Mouse (Mus musculus): ENCODE measurements around the gene Dhrs7b.

The Dhrs7b gene

GRCm38 (mm10) chr11:60895915-60896314 lies 65.5 kb downstream of the Dhrs7b start:
- DNase-seq (ENCODE audit: low spot score in 2 of 2): no peak

- DNase-seq (ENCODE audit: low spot score in 2 of 2): no peak
Observed at GRCm38 (mm10) chr11:60902001-60902400, 71.6 kb downstream of the Dhrs7b start.

- no peak for DNase-seq (ENCODE audit: low spot score in 2 of 2)
Observed at GRCm38 (mm10) chr11:60902486-60902885, 72.1 kb downstream of the Dhrs7b start.

GRCm38 (mm10) chr11:60903661-60904061 lies 73.2 kb downstream of the Dhrs7b start:
- no peak for DNase-seq (ENCODE audit: low spot score in 2 of 2)

- no peak for DNase-seq (ENCODE audit: low spot score in 2 of 2)
Observed at GRCm38 (mm10) chr11:60905407-60906120, 75.1 kb downstream of the Dhrs7b start.

DNA sequence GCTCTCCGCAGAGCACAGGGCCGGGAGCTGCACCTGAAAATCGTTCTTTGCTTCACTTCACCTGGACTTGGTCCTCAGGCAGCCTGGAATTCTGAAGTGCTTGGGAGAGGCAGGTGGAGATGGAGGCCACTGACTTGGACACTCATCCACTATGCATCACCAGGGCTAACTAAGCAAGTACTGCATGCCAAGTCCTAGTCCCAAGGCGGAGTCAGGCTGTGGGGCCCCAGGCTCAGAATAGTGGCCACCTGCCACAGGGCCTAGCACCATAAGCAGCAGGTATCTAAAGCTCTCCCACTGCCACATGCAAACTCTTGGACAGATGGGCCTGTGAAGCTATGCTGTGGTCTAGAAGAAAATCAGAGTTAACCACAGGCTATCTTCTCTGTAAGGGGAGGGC lies 76.0 kb downstream of the Dhrs7b start:
- DNase-seq (ENCODE audit: low spot score in 2 of 2): no peak

DNA sequence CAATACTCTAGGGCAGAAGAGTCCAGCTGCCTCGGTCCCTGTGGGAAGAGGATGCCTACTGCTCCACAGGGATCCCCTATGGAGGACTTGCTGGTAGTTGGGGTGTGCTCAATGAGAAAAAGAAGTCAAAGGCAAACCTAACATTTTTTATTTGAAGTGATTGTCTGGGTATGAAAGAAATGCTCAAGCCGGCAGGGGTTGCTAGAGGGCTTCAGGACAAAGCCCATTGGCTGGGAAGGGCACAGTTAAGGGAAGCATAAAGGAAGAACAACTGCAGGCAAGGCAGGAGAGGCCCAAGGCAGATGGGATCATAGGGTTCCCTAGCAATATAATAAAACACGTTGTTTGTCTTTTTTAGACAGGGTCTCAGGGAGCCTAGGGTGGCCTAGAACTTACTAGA lies 77.6 kb downstream of the Dhrs7b start:
- DNase-seq (ENCODE audit: low spot score in 2 of 2): no peak

- no peak for DNase-seq (ENCODE audit: low spot score in 2 of 2)
Observed at GRCm38 (mm10) chr11:60909626-60910025, 79.2 kb downstream of the Dhrs7b start.

Data from cerebellum, postnatal 4 days (tissue).